Mouse (Mus musculus) lung, postnatal 0 days (tissue): ENCODE measurements around the gene Map7d2.

Source experiments
- CTCF ChIP-seq: IDR thresholded peaks from 2 replicates; pipeline ENCODE4 v1.5.1; 2016; ENCODE audit warnings: antibody characterized with exemption, mild to moderate bottlenecking
- EP300 ChIP-seq: IDR thresholded peaks from 2 replicates; pipeline ENCODE4 v1.6.1; 2016; ENCODE audit warnings: antibody characterized with exemption, mild to moderate bottlenecking, control low read depth

GRCm38 (mm10) chrX:159371831-159372752, 42.3 kb upstream of the Map7d2 start, which contains the start of gene Eif1ax:
- TF ChIP-seq CTCF, result peak; percentile 29
- TF ChIP-seq EP300, result no peak
